Mouse (Mus musculus) CH12.LX (cell line): ENCODE results near the gene Rab23.

Experiments used
- CHD2 ChIP-seq: IDR thresholded peaks from 2 replicates; pipeline ENCODE4 v1.6.1; 2011; ENCODE audit warnings: low read length, improper control_type of control experiment
- MAFK ChIP-seq: IDR thresholded peaks from 2 replicates; pipeline ENCODE4 v1.6.1; 2011; ENCODE audit warnings: low read length, improper control_type of control experiment; ENCODE audit not compliant: insufficient replicate concordance
- POLR2A ChIP-seq: IDR thresholded peaks from 2 replicates; pipeline ENCODE4 v1.6.1; 2011; ENCODE audit warnings: low read depth, mild to moderate bottlenecking, improper control_type of control experiment, low read length
- ZMIZ1 ChIP-seq: IDR thresholded peaks from 2 replicates; pipeline ENCODE4 v1.6.1; 2012; ENCODE audit warnings: low read depth, mild to moderate bottlenecking, inconsistent platforms, low read length, improper control_type of control experiment

GRCm38 (mm10) chr1:33680435-33680834 is 39.3 kb upstream of the Rab23 start:
- TF ChIP-seq MAFK (no peak), ZMIZ1 (no peak), CHD2 (no peak), POLR2A (no peak)
